30 mouse cellular contexts compared by ENCODE assay signal in genomic region chr10:87847882-87848281, GRCm38 (mm10). TPM values are rescaled to one million over a fixed set of nuclear protein-coding genes. Genes with fewer than 3 reads are reported as not detected.
DNase-seq lines count a peak whose midpoint lies in the region; ATAC-seq and TF ChIP-seq lines count a peak whose summit lies in the region.
"Had no signal": no experiment of that assay in that cellular context is flagged by ENCODE, and none has a peak within 500 bp of the region (broad histone marks: within the 10 kb centered on the region; RNA-seq: fewer than 3 reads in every experiment).

No protein-coding gene starts in this region.

- peak; percentile 26 for DNase-seq in liver, postnatal 0 days
- peak; percentile 48 for DNase-seq in kidney, postnatal 14 days
- no peak for DNase-seq in adrenal gland, adult 18-20 months (ENCODE audit: low spot score in 2 of 2)
- no peak for DNase-seq in heart, embryonic 10.5 days (ENCODE audit: low spot score)
- DNase-seq: adrenal gland, adult 8-10 months; cerebellum, adult 2 months; cerebellum, postnatal 25 days; gastrocnemius, postnatal 10 days; heart, postnatal 4 days; liver, embryonic 13.5 days; lung, embryonic 14.5 days; lung, postnatal 14 days; midbrain, embryonic 14.5 days; retina, postnatal 1 day; right cerebral cortex, postnatal 14 days; thymus, postnatal 14 days had no signal

- TF ChIP-seq EP300 in liver, postnatal 0 days (IDR thresholded peaks at IDR 0.05; ENCODE audit: low read depth), result no peak

- ATAC-seq in liver, postnatal 0 days, result peak; percentile 72
- ATAC-seq in liver, embryonic 12.5 days, result no peak
- peak; percentile 78 for ATAC-seq in kidney, embryonic 14.5 days (ENCODE audit: low FRiP score, low TSS enrichment)
- no peak for ATAC-seq in monocyte, adult 5-6 weeks (replicated peaks; ENCODE audit: insufficient number of reproducible peaks, low FRiP score, low TSS enrichment, poor library complexity, severe bottlenecking)
- ATAC-seq: forebrain, embryonic 13.5 days; intestine, embryonic 16.5 days had no signal

- H3K4me1 ChIP-seq in liver, postnatal 0 days (ENCODE audit: insufficient read depth), result 0 out of 2 replicates have a peak, but pooled peaks cover 4% of the 10 kb centered on the region
- H3K4me1 ChIP-seq in liver, embryonic 12.5 days, result no peaks in the 10 kb centered on the region
- no peaks in the 10 kb centered on the region for H3K4me1 ChIP-seq in kidney, embryonic 14.5 days (ENCODE audit: control insufficient read depth, insufficient read depth, low read length)
- H3K4me1 ChIP-seq in heart, embryonic 10.5 days, result 0 out of 2 replicates have a peak, but pooled peaks cover 7% of the 10 kb centered on the region
- H3K4me1 ChIP-seq: embryonic facial prominence, embryonic 15.5 days; forebrain, embryonic 13.5 days; liver, embryonic 13.5 days; stomach, embryonic 15.5 days had no signal

- H3K9me3 ChIP-seq in liver, postnatal 0 days (ENCODE audit: low read length), result no peaks in the 10 kb centered on the region
- H3K9me3 ChIP-seq in liver, embryonic 12.5 days (replicated peaks), result no peaks in the 10 kb centered on the region
- H3K9me3 ChIP-seq in kidney, embryonic 14.5 days (ENCODE audit: control insufficient read depth, low read length), result no peaks in the 10 kb centered on the region
- no peaks in the 10 kb centered on the region for H3K9me3 ChIP-seq in heart, embryonic 10.5 days
- H3K9me3 ChIP-seq: embryonic facial prominence, embryonic 10.5 days; embryonic facial prominence, embryonic 15.5 days; forebrain, embryonic 13.5 days; hindbrain, embryonic 13.5 days; limb, embryonic 13.5 days; liver, embryonic 13.5 days; neural tube, embryonic 15.5 days; stomach, embryonic 15.5 days had no signal

- H3K27ac ChIP-seq in liver, postnatal 0 days (ENCODE audit: low read depth), result 0 out of 2 replicates have a peak overlapping the region, but pooled peaks have one; percentile 0
- no peak overlapping the region for H3K27ac ChIP-seq in liver, embryonic 12.5 days
- no peak overlapping the region for H3K27ac ChIP-seq in kidney, embryonic 14.5 days (ENCODE audit: low read depth, low read length)
- H3K27ac ChIP-seq in heart, embryonic 10.5 days, result no peak overlapping the region
- H3K27ac ChIP-seq: embryonic facial prominence, embryonic 10.5 days; embryonic facial prominence, embryonic 15.5 days; forebrain, embryonic 13.5 days; hindbrain, embryonic 13.5 days; left cerebral cortex, adult 2 months; limb, embryonic 13.5 days; liver, embryonic 13.5 days; neural tube, embryonic 15.5 days; stomach, embryonic 15.5 days had no signal

- WGBS in liver, postnatal 0 days (ENCODE audit: insufficient replicate concordance), result 53% methylated on average over 4 of the region's 4 CpGs
- WGBS in liver, embryonic 12.5 days (ENCODE audit: insufficient replicate concordance), result 51% methylated on average over 4 of the region's 4 CpGs
- WGBS in kidney, embryonic 14.5 days, result 27% methylated on average over 4 of the region's 4 CpGs
- 53% methylated on average over 4 of the region's 4 CpGs for WGBS in heart, embryonic 10.5 days

- H3K27me3 ChIP-seq in liver, postnatal 0 days (ENCODE audit: insufficient read depth, low read length), result no peaks in the 10 kb centered on the region
- H3K27me3 ChIP-seq in liver, embryonic 12.5 days (replicated peaks), result no peaks in the 10 kb centered on the region
- H3K27me3 ChIP-seq in kidney, embryonic 14.5 days (ENCODE audit: control insufficient read depth, insufficient read depth, low read length), result no peaks in the 10 kb centered on the region
- no peaks in the 10 kb centered on the region for H3K27me3 ChIP-seq in heart, embryonic 10.5 days (ENCODE audit: insufficient read depth, poor library complexity, severe bottlenecking)
- H3K27me3 ChIP-seq: embryonic facial prominence, embryonic 15.5 days; forebrain, embryonic 13.5 days; hindbrain, embryonic 13.5 days; liver, embryonic 13.5 days; neural tube, embryonic 15.5 days; stomach, embryonic 15.5 days had no signal

- no peak for TF ChIP-seq CTCF in liver, postnatal 0 days (IDR thresholded peaks at IDR 0.05; ENCODE audit: low read depth)

- H3K4me3 ChIP-seq in liver, postnatal 0 days (ENCODE audit: low read depth, low read length), result no peak overlapping the region
- no peak overlapping the region for H3K4me3 ChIP-seq in liver, embryonic 12.5 days
- no peak overlapping the region for H3K4me3 ChIP-seq in kidney, embryonic 14.5 days (ENCODE audit: low read length)
- H3K4me3 ChIP-seq in heart, embryonic 10.5 days, result no peak overlapping the region
- H3K4me3 ChIP-seq: embryonic facial prominence, embryonic 10.5 days; embryonic facial prominence, embryonic 15.5 days; forebrain, embryonic 13.5 days; hindbrain, embryonic 13.5 days; left cerebral cortex, adult 2 months; limb, embryonic 13.5 days; liver, embryonic 13.5 days; neural tube, embryonic 15.5 days; stomach, embryonic 15.5 days had no signal

- H3K9ac ChIP-seq in liver, postnatal 0 days (replicated peaks), result no peak overlapping the region
- no peak overlapping the region for H3K9ac ChIP-seq in liver, embryonic 12.5 days
- H3K9ac ChIP-seq in kidney, embryonic 14.5 days (ENCODE audit: low read depth, low read length), result no peak overlapping the region
- H3K9ac ChIP-seq: embryonic facial prominence, embryonic 15.5 days; forebrain, embryonic 13.5 days; hindbrain, embryonic 13.5 days; limb, embryonic 13.5 days; liver, embryonic 13.5 days; lung, embryonic 14.5 days; neural tube, embryonic 15.5 days; stomach, embryonic 15.5 days had no signal

- H3K4me2 ChIP-seq in liver, postnatal 0 days (ENCODE audit: low read depth, low read length), result no peak overlapping the region
- no peak overlapping the region for H3K4me2 ChIP-seq in liver, embryonic 12.5 days
- H3K4me2 ChIP-seq in kidney, embryonic 14.5 days (replicated peaks; ENCODE audit: low read depth, low read length), result no peak overlapping the region
- H3K4me2 ChIP-seq: embryonic facial prominence, embryonic 15.5 days; forebrain, embryonic 13.5 days; heart, embryonic 11.5 days; hindbrain, embryonic 13.5 days; limb, embryonic 13.5 days; liver, embryonic 13.5 days; lung, embryonic 14.5 days; neural tube, embryonic 15.5 days; stomach, embryonic 15.5 days had no signal

- no peaks in the 10 kb centered on the region for H3K36me3 ChIP-seq in liver, postnatal 0 days (replicated peaks; ENCODE audit: insufficient read depth, low read length)
- H3K36me3 ChIP-seq in liver, embryonic 12.5 days, result no peaks in the 10 kb centered on the region
- H3K36me3 ChIP-seq in kidney, embryonic 14.5 days (ENCODE audit: control insufficient read depth, insufficient read depth, low read length), result no peaks in the 10 kb centered on the region
- H3K36me3 ChIP-seq in heart, embryonic 10.5 days, result no peaks in the 10 kb centered on the region
- H3K36me3 ChIP-seq: embryonic facial prominence, embryonic 10.5 days; embryonic facial prominence, embryonic 15.5 days; hindbrain, embryonic 13.5 days; limb, embryonic 13.5 days; liver, embryonic 13.5 days; neural tube, embryonic 15.5 days; stomach, embryonic 15.5 days had no signal

RNA-seq across cellular contexts. Expression of gene Igf1, which starts 10.2 kb away (rescaled TPM):
- 34.1 and 42.3 TPM in 2 replicates for polyA plus RNA-seq in liver, postnatal 0 days (2015; fragmentation: Nextera tagmentation; extraction: Ambion mirVana)
- polyA plus RNA-seq in liver, embryonic 12.5 days (2016; fragmentation: Nextera tagmentation; extraction: Ambion mirVana), result 11.2 and 11.5 TPM in 2 replicates
- polyA plus RNA-seq in kidney, embryonic 14.5 days (2014; fragmentation: Nextera tagmentation; extraction: Ambion mirVana), result 24.5 and 28.2 TPM in 2 replicates
- 10 to 100 TPM; 11.5 to 34.9 TPM for total RNA-seq in adrenal gland, adult 18-20 months (2021)
- polyA plus RNA-seq in heart, embryonic 10.5 days (2016; fragmentation: Nextera tagmentation; extraction: Ambion mirVana), result 22.8 and 24.1 TPM in 2 replicates
- not detected in 3 replicates for total RNA-seq in monocyte, adult 5-6 weeks (2017)
- total RNA-seq: MEL had no signal

Comparison
In these comparisons a context has a peak if more than half of its experiments do, and no peak if none do; other contexts are left out.
1. ATAC-seq: peak in liver, postnatal 0 days (single experiment) and kidney, embryonic 14.5 days (single experiment); none in liver, embryonic 12.5 days (single experiment) and monocyte, adult 5-6 weeks (single experiment).
2. DNase-seq: peak in liver, postnatal 0 days (single experiment) and kidney, postnatal 14 days (single experiment); none in adrenal gland, adult 18-20 months (0 of 2) and heart, embryonic 10.5 days (single experiment).